Mouse (Mus musculus): ENCODE data around the gene Epb41l5.

Epb41l5 gene

GRCm38 (mm10) chr1:119497346-119498004, 151.3 kb downstream of the Epb41l5 start:
- DNase-seq = no peak

GRCm38 (mm10) chr1:119495396-119495775, 153.4 kb downstream of the Epb41l5 start:
- no peak for DNase-seq

Data from lung, postnatal 10 days (tissue).